Mouse (Mus musculus): Measurements from ENCODE around the gene Map3k5.

GRCm38 (mm10) chr10:20058841-20059240 is 124.6 kb downstream of the Map3k5 start:
- TF ChIP-seq POLR2A (IDR thresholded peaks at IDR 0.05; ENCODE audit: borderline replicate concordance, extremely low read depth, low read depth, low read length): no peak
- no peak for TF ChIP-seq CTCF (IDR thresholded peaks at IDR 0.05; ENCODE audit: insufficient read depth, low read length)

Measured in lung, adult 2 months (tissue).